Mouse (Mus musculus) naive thymus-derived CD4-positive, alpha-beta T cell, adult 2 months (primary cell): Measurements from ENCODE around the gene Oma1.
A peak's percentile ranks its signal among the peaks of the same experiment; 100 is the strongest.

Source experiments
- DNase-seq: peaks from one replicate; pipeline ENCODE4 v3.0.0-alpha.2; 2011; ENCODE audit warnings: low read depth

The Oma1 gene

DNA sequence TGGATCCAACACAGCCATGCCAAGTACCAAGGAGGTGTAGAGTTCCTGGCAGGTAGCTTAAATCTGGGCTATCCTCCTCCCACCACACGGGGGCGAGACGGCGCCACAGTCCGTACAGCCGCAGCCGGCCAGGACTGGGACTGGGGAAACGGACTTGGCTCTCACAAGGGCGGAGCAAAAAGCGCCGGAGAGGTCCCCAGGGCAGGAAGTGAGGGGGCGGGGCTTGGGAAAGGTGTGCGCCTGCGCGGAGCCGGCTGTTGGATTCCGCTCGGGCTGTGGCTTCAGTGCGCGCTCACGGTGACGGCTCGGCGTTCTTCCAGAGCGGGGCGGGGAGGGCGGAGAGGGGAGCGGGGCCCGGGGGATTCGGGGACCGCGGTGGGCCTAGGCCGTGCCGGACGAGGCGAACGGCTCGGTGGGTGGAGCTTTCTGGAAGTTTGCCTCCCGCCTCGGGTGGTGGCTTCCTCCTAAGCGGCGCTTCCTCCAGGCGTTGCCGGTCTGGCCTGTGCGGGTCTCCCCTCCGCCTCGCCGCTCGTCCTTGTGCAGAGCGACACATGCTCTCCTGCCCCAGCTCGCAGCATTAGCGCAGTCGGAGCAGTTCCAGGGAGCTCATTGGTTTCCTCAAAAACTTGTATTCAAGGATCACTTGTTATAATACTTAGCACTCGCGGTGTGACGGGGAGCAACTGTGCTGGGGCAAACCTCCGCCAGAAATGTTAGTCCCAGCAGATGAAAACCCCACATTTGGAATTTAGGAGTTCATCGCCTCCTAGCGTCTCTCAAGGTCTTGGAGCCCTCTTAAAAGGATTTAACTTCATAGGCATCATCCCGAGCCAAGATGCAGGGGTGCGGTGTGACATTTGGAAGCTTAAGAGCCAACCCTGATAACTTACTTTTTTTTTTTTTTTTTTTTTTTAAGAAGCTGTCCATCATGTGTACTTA, at the start of gene Oma1:
Gene Oma1, plus strand, starts transcription at position 226 of the 939 bp plus-strand sequence.
- DNase-seq = peak; percentile 97

DNA sequence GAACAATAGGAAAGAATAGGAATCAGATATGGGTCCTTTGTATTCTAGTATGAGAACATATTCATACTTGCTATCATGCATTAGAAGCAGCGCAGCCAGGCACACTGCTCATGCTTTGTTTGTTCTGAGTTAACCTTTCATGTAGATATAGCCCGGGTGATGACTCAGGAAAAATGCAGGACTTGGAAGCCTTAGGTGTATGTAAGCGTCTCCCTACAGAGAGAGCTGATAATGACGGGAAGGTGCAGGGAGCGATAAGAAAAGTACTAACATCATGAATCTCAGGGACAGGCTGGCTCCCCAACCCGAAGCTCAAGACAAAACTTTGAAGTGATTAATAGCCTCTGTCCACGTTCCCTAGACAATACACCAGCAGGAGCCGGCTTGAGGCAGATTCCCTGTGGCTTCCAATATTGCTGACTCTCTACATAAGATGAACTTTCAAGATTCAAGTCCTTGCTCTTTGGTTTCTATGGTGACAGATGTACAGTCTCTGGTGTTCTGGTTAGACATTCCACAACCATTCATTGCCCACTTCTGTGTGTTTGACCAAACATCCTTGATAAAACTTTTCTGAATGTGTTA, 49.7 kb upstream of the Oma1 start:
- no peak for DNase-seq

DNA sequence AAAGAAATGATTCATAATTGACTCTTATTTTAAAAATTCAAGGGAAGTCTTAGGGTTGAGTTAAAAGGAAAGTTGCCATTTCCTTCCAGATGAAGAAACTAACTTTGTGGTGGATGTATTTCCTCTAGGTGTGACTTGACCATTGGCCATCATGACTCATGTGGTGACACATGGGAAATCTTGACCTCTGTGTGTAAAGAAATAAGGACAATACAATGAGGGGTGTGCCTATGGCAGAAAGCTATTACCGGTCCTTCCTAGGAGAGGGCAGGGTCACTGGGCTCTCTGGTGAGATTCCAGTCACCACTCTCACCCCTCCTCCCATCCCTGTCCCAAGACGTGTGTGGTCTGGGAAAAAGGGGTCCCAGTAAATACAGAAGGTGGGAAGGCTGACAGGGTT, 48.4 kb upstream of the Oma1 start:
- no peak for DNase-seq

DNA sequence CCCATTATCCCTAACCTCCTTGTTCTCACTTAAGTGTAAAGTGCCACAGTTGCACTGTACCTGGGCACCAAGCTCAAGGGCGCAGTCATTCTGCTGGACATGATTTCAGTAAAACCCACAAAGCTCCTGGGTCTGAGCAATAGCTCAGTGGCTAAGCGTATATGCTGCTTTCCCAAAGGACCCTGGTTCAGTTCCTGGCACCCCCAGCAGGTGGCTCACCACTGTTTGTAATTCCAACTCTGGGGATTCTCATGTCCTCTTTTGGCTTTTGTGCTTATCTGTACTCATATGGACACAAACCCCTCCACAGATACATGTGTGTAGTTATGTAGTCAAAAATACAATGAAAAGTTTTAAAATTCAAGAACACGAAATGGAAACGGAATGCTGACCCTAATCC, 44.3 kb upstream of the Oma1 start:
- DNase-seq = no peak

DNA sequence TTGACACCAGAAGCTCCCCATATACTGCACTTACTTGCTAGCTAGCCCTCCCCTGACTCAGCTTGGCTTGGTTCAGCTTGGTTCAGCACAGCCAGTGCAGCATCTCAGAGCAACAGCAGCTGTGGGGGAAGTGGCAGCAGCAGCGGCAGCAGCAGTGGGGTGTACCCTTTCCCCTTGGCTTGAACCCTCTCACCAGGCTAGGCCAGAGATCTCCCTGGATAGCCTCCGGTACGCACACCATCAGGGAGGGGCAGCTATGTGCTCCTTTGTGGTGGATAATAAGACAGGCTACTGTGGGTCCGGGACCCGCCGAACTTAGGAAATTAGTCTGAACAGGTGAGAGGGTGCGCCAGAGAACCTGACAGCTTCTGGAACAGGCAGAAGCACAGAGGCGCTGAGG, 40.6 kb upstream of the Oma1 start:
- no peak for DNase-seq

DNA sequence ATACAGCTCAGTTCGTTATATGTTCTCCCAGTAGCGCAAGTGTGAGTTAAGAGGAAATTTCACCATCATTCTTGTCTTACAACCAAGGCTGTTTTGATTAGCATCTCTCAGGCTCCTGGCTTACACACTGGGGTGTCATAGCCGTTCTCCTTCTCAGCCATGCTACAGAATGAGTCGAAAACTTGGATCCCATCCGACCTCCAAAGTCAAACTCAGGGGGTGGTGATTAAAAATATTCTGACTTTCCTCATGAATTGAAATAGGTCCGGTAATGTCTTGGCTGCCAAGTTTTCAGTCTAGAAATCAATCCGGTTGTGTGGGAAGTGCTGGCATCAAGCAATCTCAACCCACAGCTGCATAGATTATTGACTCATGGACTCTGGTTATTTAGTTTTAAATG, 25.3 kb upstream of the Oma1 start:
- no peak for DNase-seq

DNA sequence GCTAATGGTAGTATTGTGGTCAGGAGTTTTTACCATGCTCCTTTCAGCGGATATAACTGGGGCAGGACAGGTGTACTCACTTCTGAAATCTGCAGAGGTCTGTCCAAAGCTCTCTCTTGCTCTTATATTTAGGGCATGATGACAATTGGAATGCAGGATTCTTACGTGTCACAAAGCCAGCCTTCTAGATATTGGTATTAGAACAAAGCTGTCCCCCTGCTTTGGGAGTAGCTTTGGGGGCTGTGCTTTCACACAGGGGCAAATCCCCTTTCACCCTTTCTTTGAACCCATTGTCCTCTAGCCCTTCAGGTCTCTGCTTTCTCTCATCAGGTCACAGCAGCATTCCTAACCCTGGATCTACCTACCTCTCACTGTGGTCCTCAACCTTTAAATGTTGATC, 22.8 kb upstream of the Oma1 start, which contains the start of gene 4921539E11Rik:
Gene 4921539E11Rik, minus strand, starts transcription at position 101 of the 400 bp plus-strand sequence.
- DNase-seq = no peak

DNA sequence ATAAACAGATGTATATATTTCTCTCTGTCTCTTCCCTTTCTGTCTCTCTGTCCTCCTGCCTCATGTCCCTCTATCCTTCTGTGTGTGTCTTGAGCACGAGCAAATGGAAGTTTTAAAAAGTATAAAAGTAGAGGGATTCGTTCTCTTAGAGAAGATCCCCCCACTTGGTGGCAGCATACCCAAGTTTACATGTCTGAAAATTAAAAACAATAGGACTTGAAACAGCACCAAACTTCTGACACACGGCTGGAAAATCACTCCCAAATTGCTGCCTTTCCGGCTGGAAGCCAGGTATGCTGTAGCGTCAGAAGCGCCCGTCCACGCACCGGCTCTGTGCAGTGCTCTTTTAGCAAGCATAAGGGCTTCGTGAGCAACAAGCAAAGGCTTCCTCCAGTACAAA, 14.3 kb upstream of the Oma1 start:
- DNase-seq = no peak

DNA sequence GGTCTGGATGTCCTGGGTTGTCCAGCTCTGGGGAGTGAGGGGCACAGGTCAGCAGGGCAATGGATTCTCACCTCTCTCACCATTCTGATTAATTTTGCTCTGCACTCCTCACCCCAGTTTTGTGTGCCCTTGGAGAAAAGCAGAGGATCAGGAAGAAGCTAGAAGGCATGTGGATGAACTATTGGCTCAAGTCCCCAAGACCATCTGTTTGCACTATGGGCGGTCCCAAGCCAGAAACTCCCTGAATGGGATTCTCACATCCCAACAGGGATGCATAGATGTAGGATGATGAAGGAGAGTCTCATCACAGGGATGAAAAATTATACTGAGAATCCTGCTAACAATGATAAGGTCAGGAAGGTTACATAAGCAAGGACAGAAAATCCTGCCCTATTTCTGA, 9.8 kb upstream of the Oma1 start:
- no peak for DNase-seq

DNA sequence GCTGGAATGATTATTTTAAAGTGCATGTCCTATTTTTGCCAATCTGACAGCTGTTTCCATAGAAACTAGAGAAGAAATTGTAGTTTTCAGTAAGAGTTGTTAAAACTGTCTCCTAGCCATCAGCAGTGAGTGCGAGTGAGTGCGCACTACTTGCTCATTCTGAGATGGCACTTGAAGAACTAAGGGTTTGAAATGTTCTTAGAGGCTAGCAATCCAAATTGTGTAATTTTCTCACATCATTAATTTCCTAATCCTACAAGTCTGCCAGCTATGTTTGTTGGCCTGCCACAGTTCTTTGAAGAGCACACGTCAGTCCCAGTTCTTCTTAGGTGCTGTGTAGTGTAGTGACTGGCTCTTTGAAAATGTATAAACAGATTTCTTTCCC, 906 bp downstream of the Oma1 start:
- DNase-seq = no peak

DNA sequence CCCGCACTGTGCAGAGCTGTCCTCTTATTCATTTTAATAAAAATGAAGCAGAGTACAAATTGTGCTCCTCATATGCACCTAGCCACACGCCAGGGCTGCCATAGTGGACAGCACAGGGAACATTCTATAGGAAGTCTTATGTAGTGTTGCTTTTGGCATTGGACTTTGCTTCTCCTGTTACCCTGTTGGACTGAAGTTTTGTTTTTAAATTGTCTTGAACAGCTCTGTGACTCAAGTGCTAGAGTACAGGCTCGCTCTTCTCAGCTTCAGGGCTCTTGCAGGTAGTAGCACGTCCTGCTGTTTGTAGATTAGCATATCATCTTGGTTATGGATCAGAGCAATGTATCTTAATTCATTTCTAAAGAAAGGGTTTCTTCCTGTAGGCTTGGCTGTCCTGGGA, 2.2 kb downstream of the Oma1 start:
- no peak for DNase-seq

DNA sequence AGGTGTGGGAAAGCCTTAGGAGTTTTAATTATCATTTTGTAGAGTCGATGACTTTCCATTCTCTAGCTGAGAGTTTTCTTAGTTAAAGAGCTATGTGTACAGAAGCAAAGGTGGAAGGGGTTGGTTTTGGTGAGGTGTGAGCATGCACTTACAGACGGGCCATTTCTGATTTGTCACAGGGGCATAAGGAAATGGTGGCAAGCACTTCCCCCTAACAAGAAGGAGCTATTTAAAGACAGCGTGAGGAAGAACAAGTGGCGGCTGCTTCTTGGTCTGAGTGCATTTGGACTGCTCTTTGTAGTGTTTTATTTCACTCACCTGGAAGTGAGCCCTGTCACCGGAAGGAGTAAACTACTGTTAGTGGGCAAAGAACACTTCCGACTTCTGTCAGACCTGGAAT, 7.8 kb downstream of the Oma1 start:
- DNase-seq = no peak

DNA sequence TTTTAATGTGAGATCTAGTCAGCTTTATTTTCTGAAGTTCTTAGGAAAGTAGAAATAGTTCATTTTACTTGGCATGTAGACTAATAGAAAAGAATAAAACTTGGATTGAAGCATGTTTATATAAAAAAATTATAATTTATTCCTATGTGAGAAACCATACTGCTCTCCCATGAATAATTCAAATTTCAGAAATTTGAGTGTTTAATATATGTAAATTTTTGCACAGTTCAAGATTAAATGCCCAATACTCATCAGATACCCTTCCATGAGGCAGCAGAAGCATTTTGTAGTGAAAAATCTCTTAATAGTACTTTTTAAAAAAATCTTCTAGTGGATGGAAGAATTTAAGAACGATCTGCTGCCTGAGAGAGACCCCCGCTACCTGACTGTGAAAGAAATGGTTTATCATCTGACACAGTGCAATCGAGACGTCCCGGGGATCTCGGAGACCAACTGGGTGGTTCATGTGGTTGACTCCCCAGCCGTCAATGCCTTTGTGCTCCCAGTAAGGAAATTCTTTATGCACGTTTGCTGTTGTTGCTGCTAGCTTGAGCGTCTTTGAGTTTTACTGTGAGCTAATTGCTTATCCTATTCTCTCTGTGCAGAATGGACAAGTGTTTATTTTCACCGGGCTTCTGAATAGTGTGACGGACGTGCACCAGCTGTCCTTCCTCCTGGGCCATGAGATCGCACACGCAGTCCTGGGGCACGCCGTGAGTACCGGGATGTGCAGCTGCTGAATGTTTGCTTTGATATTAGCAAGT, 11.3 kb downstream of the Oma1 start:
- no peak for DNase-seq

DNA sequence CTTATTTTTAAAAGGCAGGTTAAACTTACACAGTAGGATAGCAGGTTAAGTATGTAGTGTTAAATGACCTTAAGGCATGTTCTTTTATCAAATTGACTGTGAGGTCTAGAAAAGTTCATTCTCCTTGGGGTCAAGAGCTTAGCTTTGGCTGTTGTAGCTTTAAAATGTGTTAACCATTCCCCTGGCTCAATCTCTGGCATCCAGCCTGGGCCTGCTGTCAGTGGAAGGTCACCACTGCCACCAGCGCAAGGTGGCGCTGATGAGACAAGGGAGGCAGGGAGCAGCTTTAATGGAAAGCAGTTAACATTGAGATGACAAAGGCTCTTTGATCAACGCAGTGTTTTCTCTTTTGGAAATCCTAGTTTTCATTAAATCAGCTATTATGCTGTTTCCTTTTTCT, 13.4 kb downstream of the Oma1 start:
- DNase-seq = no peak

DNA sequence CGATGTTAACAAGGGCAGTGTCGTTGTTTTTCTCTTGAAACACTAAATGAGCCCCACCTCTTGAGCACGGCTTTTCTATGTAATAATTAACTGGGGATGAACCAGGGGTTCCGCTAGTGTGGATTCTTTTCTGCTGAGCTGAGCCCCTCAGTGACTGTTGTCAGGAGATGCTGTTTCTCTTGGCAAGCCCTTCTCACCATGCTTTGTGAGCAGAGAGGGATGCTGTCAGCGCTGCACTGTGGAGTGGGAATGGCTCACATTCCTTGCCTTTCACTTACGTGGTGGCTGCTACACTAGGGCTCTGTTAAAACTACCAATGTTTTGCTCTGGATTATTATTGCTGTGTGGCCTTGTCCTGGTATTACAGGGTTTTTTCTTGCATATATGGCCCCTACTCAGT, 15.7 kb downstream of the Oma1 start:
- no peak for DNase-seq

DNA sequence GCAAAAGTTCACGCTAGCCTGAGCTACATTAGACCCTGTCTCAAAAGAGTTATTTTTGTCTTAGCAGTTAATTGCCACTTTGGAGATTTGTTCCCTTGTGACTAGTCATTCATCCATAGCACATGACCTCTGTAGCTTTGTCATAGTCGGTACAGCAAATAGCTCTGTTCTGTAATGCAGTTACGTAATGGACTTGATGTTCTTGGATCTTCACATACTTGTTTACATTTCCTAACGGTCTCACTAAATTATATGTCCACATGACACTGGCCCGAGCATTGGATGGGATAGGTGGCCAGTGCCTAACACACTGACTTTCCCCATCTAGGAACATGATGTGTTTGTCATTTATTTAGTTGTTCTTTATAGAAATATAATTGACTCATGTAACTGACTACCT, 21.5 kb downstream of the Oma1 start:
- DNase-seq = no peak

DNA sequence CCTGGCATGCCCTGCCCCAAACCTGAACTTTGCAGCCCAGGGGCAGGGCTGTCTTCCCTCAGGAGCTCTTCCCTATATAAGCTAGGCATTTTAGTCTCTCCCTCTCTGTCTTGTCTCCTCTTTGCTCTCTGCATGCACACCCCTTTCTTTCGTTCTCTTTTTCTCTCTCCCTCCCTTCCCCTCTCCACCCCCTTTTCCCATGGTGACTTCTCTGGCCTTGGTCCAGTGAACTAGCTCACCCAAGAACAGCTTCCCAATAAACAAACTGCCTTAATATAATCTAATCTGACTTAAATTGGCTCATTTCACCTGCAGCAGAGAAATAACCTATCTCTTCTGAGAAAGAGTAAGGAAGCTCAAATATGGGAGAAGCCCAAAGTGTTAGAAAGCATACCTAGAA, 27.1 kb downstream of the Oma1 start:
- no peak for DNase-seq

DNA sequence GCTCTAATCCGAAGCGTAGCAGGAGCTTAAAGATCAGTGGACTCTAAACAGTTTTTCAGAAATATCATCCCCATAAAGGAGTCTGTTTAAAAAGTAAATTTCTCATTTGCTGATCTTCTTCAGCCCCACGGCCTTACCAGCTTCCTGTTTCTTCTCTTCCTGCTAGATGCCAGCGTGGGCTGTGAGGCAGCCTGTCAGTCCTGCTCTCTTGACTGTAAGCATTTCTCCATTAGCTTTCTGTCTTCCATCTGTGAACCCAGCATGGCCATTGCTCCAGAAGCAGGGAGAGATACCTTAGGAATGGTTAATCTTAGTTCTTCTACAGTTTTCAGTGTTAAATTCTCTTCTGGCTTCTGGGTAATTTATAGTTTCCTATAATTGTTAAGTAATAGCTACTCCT, 28.0 kb downstream of the Oma1 start:
- DNase-seq = peak; percentile 17

DNA sequence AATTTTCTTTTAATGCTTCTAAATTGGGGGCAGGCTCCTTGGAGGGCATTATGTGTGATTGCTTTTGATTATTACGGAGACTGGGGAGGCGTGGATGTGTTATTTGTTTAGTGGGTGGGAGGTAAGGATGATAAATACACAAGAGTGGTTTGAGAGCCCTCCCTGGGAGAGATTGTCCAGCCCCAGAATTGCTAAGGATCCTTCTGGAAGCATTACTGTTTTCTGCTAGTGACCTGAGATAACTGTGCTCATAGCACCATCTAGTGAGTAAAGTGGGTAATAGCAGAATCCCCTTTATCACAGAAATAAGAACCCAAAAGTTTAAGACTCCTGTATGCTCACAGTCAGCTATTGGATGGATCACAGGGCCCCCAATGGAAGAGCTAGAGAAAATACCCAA, 32.4 kb downstream of the Oma1 start:
- DNase-seq = peak; percentile 64

DNA sequence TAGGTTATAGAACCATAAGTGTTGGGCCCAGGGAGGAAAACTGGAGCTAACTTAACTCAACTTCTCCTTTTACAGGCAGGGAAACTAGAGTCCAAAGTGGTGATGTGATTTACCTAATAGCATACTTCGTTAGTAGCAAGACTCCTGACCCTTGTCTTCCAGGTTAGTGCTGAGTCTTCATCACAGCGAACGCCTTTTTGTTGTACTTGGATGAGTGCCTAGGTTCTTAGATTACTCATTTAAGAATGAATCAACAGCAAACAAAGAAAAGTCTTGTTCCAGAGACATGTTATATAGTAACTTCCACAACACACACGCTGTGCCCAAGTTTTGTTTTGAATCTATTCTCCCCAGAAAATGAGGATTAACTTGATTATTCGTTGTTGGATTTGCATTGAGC, 33.2 kb downstream of the Oma1 start:
- no peak for DNase-seq

DNA sequence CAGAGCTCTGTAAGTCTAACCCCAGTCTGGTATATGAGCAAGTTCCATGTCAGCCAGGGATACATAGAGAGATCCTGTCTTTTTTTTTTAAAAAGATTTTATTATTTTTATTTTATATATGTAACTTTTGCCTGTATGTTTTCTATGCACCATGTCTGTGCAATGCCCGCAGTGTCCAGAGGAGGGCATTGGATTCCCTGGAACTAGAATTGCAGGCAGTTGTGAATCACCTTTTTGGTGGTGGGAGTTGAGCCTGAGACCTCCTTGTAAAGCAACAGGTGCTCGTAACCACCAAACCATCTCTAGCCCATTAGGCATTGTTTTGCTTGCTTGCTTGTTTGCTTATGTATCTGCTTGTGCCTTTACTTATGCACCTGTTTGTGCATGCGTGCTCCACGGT, 35.6 kb downstream of the Oma1 start:
- DNase-seq = no peak

DNA sequence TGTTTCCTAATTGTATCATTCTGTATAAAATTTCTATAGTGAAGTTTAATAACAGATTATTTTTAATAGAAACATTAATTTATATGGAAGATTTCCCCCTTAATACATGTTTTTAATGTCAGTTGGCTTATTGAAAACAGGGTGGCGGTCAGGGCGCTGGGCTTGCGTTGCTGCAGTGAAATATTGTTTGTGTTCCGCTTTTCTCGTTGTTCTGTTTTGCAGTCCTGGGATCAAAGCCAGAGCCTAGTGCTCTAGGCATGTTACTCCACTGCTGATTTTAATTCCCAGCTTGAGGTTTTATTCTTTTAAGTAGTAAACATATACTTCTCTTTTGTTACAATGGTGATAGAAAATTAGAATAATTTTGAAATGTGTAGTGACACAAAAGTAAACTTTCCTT, 39.3 kb downstream of the Oma1 start:
- no peak for DNase-seq

DNA sequence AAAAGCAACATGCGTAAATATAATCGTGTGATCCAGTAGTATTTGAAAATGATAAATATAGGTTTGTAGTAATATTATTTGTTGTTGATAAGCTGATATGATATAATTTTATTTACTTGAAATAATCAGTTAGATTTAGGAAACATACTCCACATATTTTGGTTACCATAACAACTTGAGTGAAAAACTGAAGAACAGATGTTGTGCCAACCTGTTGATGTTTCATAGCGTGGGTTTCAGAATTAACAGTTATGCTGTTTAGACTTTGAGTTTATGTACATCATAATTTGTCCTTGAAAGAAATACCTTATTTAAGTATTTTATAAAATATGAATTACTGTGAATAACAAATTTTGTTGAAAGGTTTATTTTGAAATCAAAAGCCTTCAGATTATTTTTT, 43.8 kb downstream of the Oma1 start:
- DNase-seq = no peak
